Mouse (Mus musculus): ENCODE measurements around the gene Arl8a. TPM values are rescaled to one million over a fixed set of nuclear protein-coding genes. Genes with fewer than 3 reads are reported as not detected.
"Not testable (repeated sequence)": the region's sequence is repeated elsewhere in the genome, so short reads cannot be mapped to it uniquely, and the experiment has no call there.

The Arl8a gene
- total RNA-seq (2017), result 52.6 to 85.7 TPM (median 55.1 TPM) in 3 replicates

DNA sequence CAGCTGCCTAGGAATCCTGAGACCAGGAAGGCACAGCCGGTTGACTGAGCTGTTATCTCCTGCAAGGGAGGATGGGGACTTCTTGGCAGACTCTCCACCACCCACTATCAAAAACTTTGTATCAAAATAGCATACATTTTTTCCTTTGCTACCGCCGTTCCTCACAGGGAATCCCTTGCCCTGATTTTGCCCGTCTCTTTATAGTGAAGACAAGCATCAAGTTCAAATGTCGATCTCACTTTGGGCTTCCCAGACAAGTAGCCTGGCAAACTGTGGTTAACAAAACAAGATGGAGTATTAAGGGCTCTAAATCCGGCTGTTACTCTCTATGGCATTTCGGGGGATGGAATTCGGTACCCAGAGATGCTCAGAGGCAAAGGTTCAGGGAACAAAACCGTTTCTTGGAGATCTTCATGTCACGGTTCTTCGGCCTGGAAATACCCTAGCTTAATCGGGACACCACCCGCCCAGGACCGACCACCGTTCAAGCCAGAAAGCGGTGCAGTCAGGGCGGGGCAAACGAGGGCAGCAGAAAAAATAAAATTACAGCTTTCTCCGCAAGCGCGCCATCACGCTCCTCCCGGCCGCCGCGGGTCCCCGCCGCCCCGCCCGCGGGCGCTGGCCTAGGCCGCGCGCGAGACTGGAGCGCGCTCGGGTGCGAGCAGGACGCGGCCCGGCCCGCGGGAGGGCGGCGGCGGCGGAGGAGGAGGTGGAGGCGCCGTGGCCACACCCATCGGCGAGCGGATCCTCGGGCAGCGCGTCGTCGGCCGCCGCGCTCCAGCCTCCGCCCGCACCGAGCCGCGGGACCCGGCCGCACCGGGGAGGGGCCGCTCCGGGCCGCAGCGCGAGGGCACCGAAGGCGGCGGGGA, at the start of gene Arl8a:
TSS of gene Arl8a (plus strand) at position 748 of the 869 bp plus-strand sequence.
- ATAC-seq (replicated peaks; ENCODE audit: insufficient number of reproducible peaks, low FRiP score, low TSS enrichment, poor library complexity, severe bottlenecking), result no peak

DNA sequence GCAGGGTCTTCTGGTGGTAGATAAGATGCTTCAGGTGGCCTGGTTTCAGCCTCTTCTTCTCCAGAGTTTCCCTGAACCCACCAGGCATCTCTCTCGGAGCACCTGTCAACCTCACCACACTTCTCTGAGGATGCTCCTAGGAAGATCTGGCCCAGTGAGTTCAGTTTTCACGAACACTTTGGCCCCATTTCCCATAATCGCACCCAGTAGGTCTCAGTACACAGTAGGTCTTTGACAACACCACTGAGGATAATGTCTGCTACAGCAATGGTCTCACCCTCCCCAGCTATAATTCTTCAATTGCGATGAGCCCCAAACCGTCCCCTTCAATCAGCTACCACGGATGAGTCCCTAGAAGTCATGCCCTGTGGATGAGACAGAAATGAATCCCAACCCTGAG, 49.2 kb upstream of the Arl8a start:
- no peak for ATAC-seq (replicated peaks; ENCODE audit: insufficient number of reproducible peaks, low FRiP score, low TSS enrichment, poor library complexity, severe bottlenecking)

DNA sequence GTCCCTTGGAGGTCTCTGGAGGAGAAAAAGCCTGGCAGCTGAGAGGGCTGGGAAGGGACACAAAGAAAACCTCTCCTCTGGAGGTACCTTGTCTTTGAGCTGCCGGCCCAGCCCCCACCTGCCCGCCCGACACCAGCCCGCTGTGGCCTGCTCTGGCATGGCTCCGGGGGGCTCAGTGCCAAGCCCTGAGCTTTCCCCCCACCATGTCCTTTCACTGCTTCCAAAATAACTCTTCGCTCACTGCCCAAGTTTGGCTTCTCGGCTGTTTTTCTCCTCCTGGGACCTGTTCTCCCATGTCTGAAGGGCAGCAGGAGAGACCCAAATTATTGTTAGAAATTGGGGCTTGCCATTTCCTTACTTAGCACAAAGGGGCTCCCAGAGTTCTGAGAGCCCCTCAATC, 48.2 kb upstream of the Arl8a start:
- ATAC-seq (replicated peaks; ENCODE audit: insufficient number of reproducible peaks, low FRiP score, low TSS enrichment, poor library complexity, severe bottlenecking), result no peak

DNA sequence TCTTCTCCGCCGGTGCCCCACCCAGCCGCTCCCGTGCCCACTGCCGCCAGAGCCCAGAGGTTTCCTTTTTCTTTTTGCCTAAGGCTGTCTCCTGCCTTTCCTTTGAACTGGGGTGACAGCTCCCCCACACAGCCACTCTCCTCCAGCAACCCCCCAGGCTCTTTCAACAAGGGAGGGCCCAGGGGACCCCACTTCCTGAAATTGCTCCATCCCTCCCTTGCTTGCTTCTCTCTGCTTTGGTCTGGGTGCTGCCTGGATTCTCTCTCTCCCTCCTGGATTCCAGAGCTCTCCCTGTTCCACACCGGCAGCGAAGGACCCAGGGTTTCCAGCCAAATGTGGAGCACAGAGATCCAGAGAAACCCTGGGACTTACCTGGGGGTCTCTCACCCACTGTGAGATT, 46.2 kb upstream of the Arl8a start:
- ATAC-seq (replicated peaks; ENCODE audit: insufficient number of reproducible peaks, low FRiP score, low TSS enrichment, poor library complexity, severe bottlenecking), result no peak

DNA sequence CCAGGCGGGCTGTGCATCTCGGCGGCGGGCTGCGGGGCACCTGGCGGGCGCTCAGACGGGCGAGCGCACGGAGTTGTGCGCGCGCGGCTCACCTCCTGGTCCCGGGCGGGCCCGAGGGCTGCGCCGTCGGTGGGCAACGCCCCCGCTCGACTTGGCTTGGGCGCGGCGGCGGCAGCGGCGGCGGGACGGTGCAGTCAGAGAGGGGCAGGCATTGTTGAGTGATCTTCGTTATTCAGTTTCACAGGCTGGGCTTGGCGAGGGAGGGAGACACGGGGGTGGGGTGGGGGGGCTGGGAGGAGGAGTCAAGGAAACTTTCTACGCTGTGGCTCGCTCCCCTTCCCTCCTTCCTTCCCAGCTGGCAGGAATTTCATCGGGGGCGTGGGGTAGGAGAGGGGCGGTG, 41.5 kb upstream of the Arl8a start, which contains the start of gene Lgr6:
TSS of gene Lgr6 (minus strand) at position 153 of the 400 bp plus-strand sequence.
- no peak for ATAC-seq (replicated peaks; ENCODE audit: insufficient number of reproducible peaks, low FRiP score, low TSS enrichment, poor library complexity, severe bottlenecking)

DNA sequence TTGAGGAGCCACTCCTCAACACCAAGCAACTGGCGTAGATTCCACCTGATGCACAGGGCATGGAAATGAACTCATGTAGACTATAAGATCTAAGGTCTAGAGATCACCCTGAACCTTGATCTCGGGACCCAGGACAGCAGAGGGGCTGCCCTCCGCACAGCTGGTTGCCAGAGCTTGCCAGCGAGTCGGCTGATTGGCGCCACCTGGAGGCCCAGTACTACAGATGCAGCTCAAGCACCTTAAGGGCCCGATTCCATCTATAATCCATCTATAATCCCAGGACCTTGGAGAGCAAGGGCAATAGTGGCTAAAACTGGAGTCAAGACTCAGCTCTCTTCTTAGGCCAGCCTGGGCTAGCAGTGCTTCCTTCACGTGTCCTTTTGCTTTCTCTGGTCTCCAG, 40.7 kb upstream of the Arl8a start:
- peak; percentile 65 for ATAC-seq (replicated peaks; ENCODE audit: insufficient number of reproducible peaks, low FRiP score, low TSS enrichment, poor library complexity, severe bottlenecking)

DNA sequence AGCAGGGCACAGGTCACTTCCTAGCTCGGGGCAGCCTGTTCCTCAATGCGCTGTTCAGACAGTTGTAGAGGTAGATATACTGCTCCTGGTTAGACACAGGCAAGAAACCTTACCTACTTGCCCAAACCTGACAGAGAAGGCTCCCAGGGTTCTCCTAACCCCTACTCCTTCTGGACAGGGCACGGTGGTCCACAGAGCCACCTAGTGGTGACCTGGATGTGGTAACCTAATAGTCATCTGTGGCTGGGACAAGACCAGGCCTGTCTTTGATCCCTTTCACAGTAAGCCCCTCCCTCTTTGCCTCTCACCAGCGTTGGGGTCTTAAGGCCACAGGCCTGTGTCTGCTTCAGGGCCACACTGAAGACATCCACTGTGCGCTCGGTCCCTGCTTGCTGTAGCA, 38.0 kb upstream of the Arl8a start:
- no peak for ATAC-seq (replicated peaks; ENCODE audit: insufficient number of reproducible peaks, low FRiP score, low TSS enrichment, poor library complexity, severe bottlenecking)

DNA sequence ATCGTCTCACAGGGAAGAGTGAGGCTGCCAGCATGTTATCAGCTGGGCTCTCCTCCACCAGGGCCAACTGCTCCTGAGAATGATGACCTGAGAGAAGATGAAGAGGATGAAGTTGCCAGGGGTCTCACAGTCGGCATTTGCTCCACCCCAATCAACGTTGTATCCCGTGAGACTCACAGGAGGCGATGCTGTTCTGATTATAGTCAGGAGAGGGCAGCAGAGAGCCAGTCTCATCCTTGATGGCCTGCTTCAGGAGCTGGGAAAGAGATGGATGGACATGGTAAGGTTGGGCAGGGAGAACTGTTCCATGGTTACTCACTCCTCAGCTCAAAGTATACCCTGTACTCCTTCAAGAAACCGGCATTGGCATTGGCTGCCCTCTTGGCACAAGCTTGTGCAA, 36.5 kb upstream of the Arl8a start:
- ATAC-seq (replicated peaks; ENCODE audit: insufficient number of reproducible peaks, low FRiP score, low TSS enrichment, poor library complexity, severe bottlenecking), result peak; percentile 52; the same call in 1 of the 2 replicates

DNA sequence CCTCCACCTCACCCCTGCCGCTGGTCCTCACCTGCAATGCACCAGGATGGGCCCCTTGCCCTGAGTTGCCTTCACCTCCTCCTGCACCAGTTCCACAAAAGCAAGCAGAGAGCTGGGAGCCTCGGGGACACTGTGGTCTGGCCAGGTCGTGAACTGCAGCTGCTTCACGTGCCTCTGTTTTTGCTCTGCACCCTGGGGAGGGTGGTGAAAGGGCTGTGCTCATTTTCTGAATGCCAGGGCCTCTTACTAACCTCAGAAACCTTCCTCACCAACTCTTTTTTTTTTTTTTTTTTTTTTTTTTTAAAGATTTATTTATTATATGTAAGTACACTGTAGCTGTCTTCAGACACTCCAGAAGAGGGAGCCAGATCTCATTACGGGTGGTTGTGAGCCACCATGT, 35.4 kb upstream of the Arl8a start:
- not testable (repeated sequence) for ATAC-seq (replicated peaks; ENCODE audit: insufficient number of reproducible peaks, low FRiP score, low TSS enrichment, poor library complexity, severe bottlenecking)

DNA sequence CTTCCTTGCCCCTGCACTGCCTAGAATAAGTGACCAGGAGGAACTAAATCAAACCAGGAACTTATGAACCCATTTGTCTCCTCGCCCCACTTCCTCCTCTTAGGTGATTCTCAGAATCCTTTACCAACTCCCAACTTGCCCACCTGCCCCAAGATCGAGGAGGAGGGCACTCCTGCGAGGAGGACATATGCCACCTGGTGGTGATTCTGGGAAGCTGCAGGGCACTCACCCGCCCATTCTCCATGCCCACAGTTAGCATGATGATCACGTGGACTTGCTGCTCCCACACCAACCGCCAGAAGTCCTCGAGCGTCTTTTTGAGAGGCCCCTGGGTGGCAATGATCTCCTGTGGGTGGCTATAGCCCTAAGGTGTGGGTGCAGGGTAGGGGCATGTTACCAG, 34.0 kb upstream of the Arl8a start:
- peak; percentile 81 for ATAC-seq (replicated peaks; ENCODE audit: insufficient number of reproducible peaks, low FRiP score, low TSS enrichment, poor library complexity, severe bottlenecking)

DNA sequence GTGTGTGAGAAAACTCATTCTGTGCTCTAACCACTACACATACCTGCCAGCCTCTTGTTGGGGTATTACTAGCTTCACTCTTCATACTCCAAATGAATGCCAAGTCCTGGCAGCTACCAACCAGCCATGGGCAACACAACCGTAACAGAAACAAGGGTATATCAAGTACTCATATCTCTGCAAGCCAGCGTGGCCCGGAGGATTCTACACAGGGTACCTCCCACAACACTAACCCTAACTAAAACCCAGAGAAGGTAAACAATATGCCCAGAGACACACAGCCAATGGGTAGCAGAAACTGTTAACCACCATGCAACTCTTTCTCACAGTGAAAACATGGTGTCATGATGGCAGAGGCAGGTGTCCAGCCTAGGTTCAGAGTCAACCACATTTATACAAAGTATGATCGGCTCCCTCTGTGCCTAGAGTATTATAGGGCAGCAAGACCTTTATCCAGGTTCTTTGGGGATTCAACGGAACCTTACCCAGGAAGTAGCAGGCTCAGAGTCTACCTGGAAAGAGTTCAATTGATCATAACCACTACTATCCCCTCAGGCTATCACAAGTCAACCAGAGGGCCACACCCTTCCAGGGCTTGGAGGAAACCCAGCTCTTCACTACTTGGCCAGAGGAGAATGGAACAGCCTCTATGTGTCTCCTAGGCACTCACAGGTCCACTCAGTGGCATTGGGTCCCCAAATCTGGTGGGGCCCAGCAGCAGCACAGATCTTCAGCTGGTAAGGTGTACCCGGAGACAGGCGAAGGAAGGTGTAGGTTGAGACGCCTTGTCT, 21.9 kb upstream of the Arl8a start:
- no peak for ATAC-seq (replicated peaks; ENCODE audit: insufficient number of reproducible peaks, low FRiP score, low TSS enrichment, poor library complexity, severe bottlenecking)

DNA sequence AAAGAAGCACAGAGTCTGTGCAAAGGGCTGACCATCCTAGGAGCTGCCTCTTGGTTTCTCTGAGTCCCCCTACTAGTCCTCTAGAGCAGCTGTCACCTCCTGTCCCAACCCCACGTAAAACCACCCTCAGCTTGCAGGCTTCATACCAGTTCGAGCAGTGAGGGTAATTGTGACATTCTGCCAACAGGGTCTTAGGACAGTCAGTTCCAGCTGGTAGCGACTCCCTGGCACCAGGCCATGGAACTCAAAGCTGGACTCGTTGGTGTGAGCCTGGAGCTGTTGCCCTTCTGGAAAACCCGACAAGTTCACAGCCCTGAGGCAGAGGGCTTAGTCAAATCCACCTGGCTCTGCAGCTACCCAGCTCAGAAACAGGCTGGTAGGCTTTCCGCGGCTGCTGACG, 20.6 kb upstream of the Arl8a start:
- ATAC-seq (replicated peaks; ENCODE audit: insufficient number of reproducible peaks, low FRiP score, low TSS enrichment, poor library complexity, severe bottlenecking), result no peak

DNA sequence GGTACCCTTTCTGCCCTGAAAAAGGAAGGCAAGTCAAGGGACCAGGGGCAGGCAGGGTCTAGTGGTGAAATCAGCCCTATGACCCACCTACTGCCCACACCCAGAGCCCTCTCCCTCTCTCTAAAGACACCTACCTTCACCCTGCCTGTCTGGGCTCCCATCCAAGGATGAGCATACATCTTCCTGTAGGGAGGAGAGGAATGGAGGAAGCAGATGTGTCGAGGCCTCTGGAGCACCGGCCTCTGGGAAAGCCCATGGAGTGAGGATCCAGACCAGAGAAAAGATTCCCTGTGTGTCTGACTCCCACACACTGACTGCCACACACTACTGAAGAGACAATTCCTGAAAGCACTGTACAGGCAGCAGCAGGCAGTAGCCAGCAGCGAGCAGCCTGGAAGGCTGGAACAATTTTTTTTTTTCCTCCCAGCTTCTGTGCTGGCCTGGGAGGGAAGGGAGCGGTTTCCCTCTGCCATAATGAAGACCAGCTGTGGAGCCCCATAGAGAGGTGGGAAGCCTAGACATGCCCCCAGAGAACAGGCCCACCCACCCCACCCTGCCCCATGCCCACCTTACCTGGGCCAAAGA, 20.1 kb upstream of the Arl8a start:
- no peak for ATAC-seq (replicated peaks; ENCODE audit: insufficient number of reproducible peaks, low FRiP score, low TSS enrichment, poor library complexity, severe bottlenecking)

DNA sequence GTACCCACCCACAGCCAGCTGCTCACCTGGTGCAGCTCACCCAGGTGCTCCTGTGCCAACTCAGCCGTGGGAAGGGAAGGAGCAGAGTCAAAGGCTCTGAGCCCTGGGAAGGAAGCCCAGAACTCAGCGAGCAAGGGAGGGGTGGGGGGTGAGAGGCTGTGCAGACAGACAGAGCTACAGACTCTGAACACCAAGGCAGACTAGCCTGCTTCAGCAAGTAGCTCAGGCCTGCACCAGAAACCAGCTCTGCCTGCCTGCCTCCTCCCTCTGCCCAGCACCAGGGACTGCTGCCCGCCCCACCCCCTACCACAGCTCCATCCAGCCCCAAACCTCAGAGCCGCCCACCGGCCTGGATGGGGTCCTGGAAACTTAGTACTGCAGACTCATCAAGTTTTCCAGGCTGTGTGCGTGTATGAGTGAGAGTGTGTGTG, 18.6 kb upstream of the Arl8a start:
- no peak for ATAC-seq (replicated peaks; ENCODE audit: insufficient number of reproducible peaks, low FRiP score, low TSS enrichment, poor library complexity, severe bottlenecking)

DNA sequence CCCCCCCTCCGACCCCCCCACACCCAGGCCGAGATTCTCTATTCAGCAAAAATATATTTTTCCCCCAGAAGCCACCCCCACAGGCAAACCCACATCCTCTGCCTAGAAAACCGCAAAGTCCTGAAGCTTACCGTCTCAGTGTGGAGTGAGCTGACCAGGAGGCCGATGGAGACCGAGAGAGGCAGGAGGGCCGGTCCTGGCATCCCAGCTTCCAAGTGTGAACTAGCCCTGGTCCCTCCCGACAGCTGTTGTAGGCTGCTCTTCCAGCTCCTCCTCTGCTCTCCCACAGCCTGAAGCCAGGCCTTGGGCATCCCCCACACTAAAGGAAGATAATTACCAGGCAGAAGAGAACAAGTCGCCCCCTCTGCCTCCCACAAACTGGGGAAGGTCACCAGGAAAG, 17.6 kb upstream of the Arl8a start:
- no peak for ATAC-seq (replicated peaks; ENCODE audit: insufficient number of reproducible peaks, low FRiP score, low TSS enrichment, poor library complexity, severe bottlenecking)

DNA sequence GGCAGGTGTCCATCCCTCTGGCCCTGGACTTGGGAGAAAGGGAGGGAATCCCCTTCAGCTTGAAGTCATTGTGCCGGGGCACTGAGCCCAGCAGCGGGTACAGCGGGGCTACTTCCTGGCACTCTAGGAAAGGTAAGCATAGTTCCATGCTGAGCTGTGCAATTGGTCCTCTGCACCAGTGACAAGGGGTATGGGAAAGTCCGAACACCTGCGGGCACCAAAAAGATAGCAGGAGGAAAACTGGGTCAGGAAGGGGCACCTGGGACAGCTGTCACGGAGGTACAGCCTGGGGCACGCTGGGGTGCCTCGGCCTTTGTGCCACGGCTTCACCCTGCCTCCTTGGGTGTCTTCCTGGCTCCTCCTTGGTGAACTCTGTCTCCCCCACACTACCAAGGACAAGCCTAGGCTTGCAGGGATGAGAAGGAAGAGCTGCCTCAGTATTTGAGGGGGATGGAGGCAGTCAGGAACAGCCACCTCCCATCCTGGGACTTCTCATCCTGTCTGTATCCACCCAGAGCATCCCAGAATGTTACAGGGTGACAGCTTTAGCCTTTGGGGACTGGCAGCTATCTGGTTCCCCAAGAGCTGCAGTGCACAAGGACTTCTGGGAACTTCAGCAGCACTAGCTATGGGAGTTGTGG, 17.0 kb upstream of the Arl8a start:
- no peak for ATAC-seq (replicated peaks; ENCODE audit: insufficient number of reproducible peaks, low FRiP score, low TSS enrichment, poor library complexity, severe bottlenecking)

DNA sequence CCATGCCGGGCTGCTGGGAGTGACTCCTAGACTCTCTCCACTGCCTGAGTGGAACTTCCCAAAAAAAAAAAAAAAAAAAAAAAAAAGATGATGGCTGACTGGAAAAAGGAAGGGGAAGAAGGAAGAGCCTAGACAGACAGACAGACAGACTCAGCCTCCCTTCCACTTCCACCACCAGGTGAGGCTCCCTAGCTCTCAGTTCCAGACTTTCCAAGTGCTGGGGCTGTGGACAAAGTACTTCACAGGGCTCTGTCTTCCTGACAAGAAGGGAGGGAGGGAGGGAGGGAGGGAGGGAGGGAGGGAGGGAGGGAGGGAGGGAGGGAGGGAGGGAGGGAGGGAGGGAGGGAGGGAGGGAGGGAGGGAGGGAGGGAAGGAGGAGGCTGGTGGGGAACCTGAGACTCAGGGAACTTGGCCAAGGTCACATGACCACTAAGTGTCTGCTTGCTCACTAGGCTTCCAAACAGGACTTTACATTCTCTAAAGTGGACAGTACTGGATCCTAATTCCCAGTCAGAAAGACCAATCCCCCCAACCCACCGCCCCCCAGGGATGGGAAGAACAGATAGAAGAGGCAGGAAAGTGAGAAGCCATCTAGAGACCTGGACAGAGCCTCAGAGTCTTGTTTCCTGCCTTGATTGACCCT, 16.1 kb upstream of the Arl8a start:
- ATAC-seq (replicated peaks; ENCODE audit: insufficient number of reproducible peaks, low FRiP score, low TSS enrichment, poor library complexity, severe bottlenecking), result no peak

DNA sequence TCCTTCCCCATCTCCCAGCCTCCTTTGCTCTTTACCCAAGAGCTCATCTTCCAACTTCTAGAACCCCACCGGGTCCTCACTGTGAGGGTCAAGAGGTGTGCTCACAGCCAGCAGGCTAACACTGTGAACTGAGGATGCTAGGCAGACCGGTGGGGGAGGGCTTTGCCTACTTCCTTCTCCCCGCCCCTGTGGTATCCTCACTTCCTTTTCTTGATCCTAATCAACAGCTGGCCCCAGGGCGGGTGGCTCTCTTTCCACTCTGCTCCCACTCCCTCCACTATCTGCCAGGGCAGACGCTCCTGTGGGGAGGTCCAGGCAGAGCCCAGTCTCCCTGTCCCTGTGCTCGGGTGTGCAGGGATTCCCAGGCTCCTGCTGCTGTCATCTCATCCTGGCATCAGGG, 15.6 kb upstream of the Arl8a start:
- peak; percentile 57 for ATAC-seq (replicated peaks; ENCODE audit: insufficient number of reproducible peaks, low FRiP score, low TSS enrichment, poor library complexity, severe bottlenecking)

DNA sequence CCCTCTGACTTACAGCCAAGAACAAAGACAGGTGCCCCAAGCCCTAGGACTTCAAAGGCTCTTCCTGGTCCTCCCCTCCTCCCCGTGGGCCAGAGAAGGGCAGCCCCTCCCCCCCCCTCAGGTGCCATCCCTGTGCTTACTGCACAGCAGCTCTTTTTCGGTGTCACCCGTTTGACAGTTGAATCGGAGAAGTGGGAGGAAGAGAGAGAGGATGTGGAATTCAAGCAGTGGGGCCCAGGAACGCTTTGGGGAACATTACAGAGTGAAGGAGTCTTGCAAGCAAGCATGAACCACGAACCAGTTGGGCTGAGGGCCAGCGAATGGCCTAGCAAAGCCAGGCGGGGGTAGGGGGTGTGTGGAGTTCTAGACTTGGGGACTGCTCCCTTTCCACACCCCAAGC, 15.1 kb upstream of the Arl8a start:
- no peak for ATAC-seq (replicated peaks; ENCODE audit: insufficient number of reproducible peaks, low FRiP score, low TSS enrichment, poor library complexity, severe bottlenecking)

All from monocyte, adult 5-6 weeks (primary cell).